Mouse (Mus musculus) embryo, embryonic 9.5 days (tissue): ENCODE results near the gene Mbnl1.
"Not testable (repeated sequence)": the region's sequence is repeated elsewhere in the genome, so short reads cannot be mapped to it uniquely, and the experiment has no call there.

ENCODE experiments used
- DNase-seq: peaks from one replicate; pipeline ENCODE4 v3.0.0-alpha.2; 2017; ENCODE audit errors: extremely low spot score

Gene Mbnl1

GRCm38 (mm10) chr3:60472681-60473177 is at the start of gene Mbnl1:
Mbnl1 (plus strand) TSS chr3:60472830.
- no peak for DNase-seq

GRCm38 (mm10) chr3:60424148-60424547 is 48.5 kb upstream of the Mbnl1 start:
- DNase-seq: no peak

- no peak for DNase-seq
Measured at GRCm38 (mm10) chr3:60429049-60429448, 43.6 kb upstream of the Mbnl1 start.

GRCm38 (mm10) chr3:60437254-60437653 is 35.4 kb upstream of the Mbnl1 start:
- DNase-seq: no peak

GRCm38 (mm10) chr3:60437678-60438232 is 34.9 kb upstream of the Mbnl1 start:
- DNase-seq: no peak

GRCm38 (mm10) chr3:60438715-60439114 is 33.9 kb upstream of the Mbnl1 start:
- no peak for DNase-seq

- DNase-seq: no peak
Measured at GRCm38 (mm10) chr3:60461828-60462521, 10.7 kb upstream of the Mbnl1 start.

- DNase-seq: not testable (repeated sequence)
Measured at GRCm38 (mm10) chr3:60468667-60469066, 4.0 kb upstream of the Mbnl1 start.

- not testable (repeated sequence) for DNase-seq
Measured at GRCm38 (mm10) chr3:60469170-60469805, 3.3 kb upstream of the Mbnl1 start.

- no peak for DNase-seq
Measured at GRCm38 (mm10) chr3:60472011-60472680, 484 bp upstream of the Mbnl1 start.

- no peak for DNase-seq
Measured at GRCm38 (mm10) chr3:60473861-60474653, 1.4 kb downstream of the Mbnl1 start.

- DNase-seq: no peak
Measured at GRCm38 (mm10) chr3:60474654-60474972, 2.0 kb downstream of the Mbnl1 start.

- DNase-seq: no peak
Measured at GRCm38 (mm10) chr3:60475055-60475454, 2.4 kb downstream of the Mbnl1 start.

GRCm38 (mm10) chr3:60476751-60477255 is 4.2 kb downstream of the Mbnl1 start:
- DNase-seq: no peak

- no peak for DNase-seq
Measured at GRCm38 (mm10) chr3:60478433-60478832, 5.8 kb downstream of the Mbnl1 start.

- no peak for DNase-seq
Measured at GRCm38 (mm10) chr3:60480716-60481115, 8.1 kb downstream of the Mbnl1 start.

- no peak for DNase-seq
Measured at GRCm38 (mm10) chr3:60481740-60482399, 9.2 kb downstream of the Mbnl1 start.

GRCm38 (mm10) chr3:60483305-60483704 is 10.7 kb downstream of the Mbnl1 start:
- no peak for DNase-seq

GRCm38 (mm10) chr3:60485987-60486712 is 13.5 kb downstream of the Mbnl1 start:
- DNase-seq: no peak

GRCm38 (mm10) chr3:60486713-60487170 is 14.1 kb downstream of the Mbnl1 start:
- no peak for DNase-seq
